ENCODE assay signal across 8 mouse cellular contexts in genomic region chr10:43722711-43723614, GRCm38 (mm10).
DNase-seq lines count a peak whose midpoint lies in the region; ATAC-seq and TF ChIP-seq lines count a peak whose summit lies in the region.

No protein-coding gene starts in this region.

- peak overlapping the region; percentile 36; the same call in 1 of the 2 replicates for H3K4me3 ChIP-seq in spleen, adult 2 months (ENCODE audit: extremely low read depth, insufficient read depth, insufficient read length)
- peak overlapping the region; percentile 42 for H3K4me3 ChIP-seq in intestine, embryonic 16.5 days (ENCODE audit: low read length)
- peak overlapping the region; percentile 57 for H3K4me3 ChIP-seq in lung, adult 2 months (replicated peaks; ENCODE audit: extremely low read depth, low read depth, low read length)
- H3K4me3 ChIP-seq in neural tube, embryonic 15.5 days (replicated peaks), result peak overlapping the region; percentile 38

- H3K36me3 ChIP-seq in spleen, adult 2 months (ENCODE audit: control insufficient read depth, insufficient read depth, low read length), result no peaks in the 10 kb centered on the region
- no peaks in the 10 kb centered on the region for H3K36me3 ChIP-seq in intestine, embryonic 16.5 days (ENCODE audit: control insufficient read depth, insufficient read depth, low read length)
- H3K36me3 ChIP-seq in neural tube, embryonic 15.5 days, result no peaks in the 10 kb centered on the region

- DNase-seq in spleen, adult 2 months (ENCODE audit: low read depth in 1 of 2, low spot score in 2 of 2), result no peak
- DNase-seq in spleen, postnatal 36 days (ENCODE audit: low spot score in 2 of 2), result no peak
- DNase-seq in fibroblast of lung, adult 2 months (ENCODE audit: low read depth), result peak; percentile 58
- no peak for DNase-seq in lung, adult 2 months
- no peak for DNase-seq in cerebellum, postnatal 4 days (ENCODE audit: low spot score in 2 of 2)
- no peak for DNase-seq in adrenal gland, postnatal 25 days

- peak; percentile 74 for ATAC-seq in intestine, embryonic 16.5 days
- ATAC-seq in neural tube, embryonic 15.5 days (ENCODE audit: low FRiP score), result peak; percentile 82

- H3K27ac ChIP-seq in spleen, adult 2 months (ENCODE audit: insufficient read depth, low read length), result no peak overlapping the region
- peak overlapping the region; percentile 59 for H3K27ac ChIP-seq in intestine, embryonic 16.5 days (ENCODE audit: low read length)
- H3K27ac ChIP-seq in neural tube, embryonic 15.5 days (replicated peaks), result peak overlapping the region; percentile 74

- peaks cover 8% of the 10 kb centered on the region; the same call in 1 of the 2 replicates for H3K4me1 ChIP-seq in spleen, adult 2 months (ENCODE audit: control insufficient read depth, insufficient read depth, insufficient read length)
- peaks cover 21% of the 10 kb centered on the region for H3K4me1 ChIP-seq in intestine, embryonic 16.5 days (ENCODE audit: control insufficient read depth, insufficient read depth, low read length)
- peaks cover 8% of the 10 kb centered on the region for H3K4me1 ChIP-seq in lung, adult 2 months (ENCODE audit: control insufficient read depth, insufficient read depth, low read length)
- H3K4me1 ChIP-seq in neural tube, embryonic 15.5 days, result peaks cover 24% of the 10 kb centered on the region

- H3K9ac ChIP-seq in intestine, embryonic 16.5 days (ENCODE audit: low read depth, low read length), result peak overlapping the region; percentile 68
- peak overlapping the region; percentile 37 for H3K9ac ChIP-seq in neural tube, embryonic 15.5 days (replicated peaks)

- TF ChIP-seq CTCF in spleen, adult 2 months (IDR thresholded peaks at IDR 0.05; ENCODE audit: extremely low read depth, insufficient read depth, insufficient read length, insufficient replicate concordance), result no peak
- TF ChIP-seq CTCF in lung, adult 2 months (IDR thresholded peaks at IDR 0.05; ENCODE audit: insufficient read depth, low read length), result no peak

- no peaks in the 10 kb centered on the region for H3K27me3 ChIP-seq in spleen, adult 2 months (ENCODE audit: control insufficient read depth, insufficient read depth, low read length)
- H3K27me3 ChIP-seq in intestine, embryonic 16.5 days (replicated peaks; ENCODE audit: control insufficient read depth, insufficient read depth, low read length), result no peaks in the 10 kb centered on the region
- H3K27me3 ChIP-seq in neural tube, embryonic 15.5 days (replicated peaks), result no peaks in the 10 kb centered on the region

- WGBS in spleen, adult 2 months, result 15% methylated on average over 23 of the region's 23 CpGs
- WGBS in intestine, embryonic 16.5 days, result 4% methylated on average over 23 of the region's 23 CpGs
- WGBS in lung, adult 2 months, result 4% methylated on average over 23 of the region's 23 CpGs
- 4% methylated on average over 23 of the region's 23 CpGs for WGBS in neural tube, embryonic 15.5 days

- TF ChIP-seq POLR2A in spleen, adult 2 months (IDR thresholded peaks at IDR 0.05; ENCODE audit: low read depth, low read length), result no peak
- no peak for TF ChIP-seq POLR2A in lung, adult 2 months (IDR thresholded peaks at IDR 0.05; ENCODE audit: borderline replicate concordance, extremely low read depth, low read depth, low read length)

- no peaks in the 10 kb centered on the region for H3K9me3 ChIP-seq in intestine, embryonic 16.5 days (ENCODE audit: control insufficient read depth, low read length)
- H3K9me3 ChIP-seq in neural tube, embryonic 15.5 days (replicated peaks), result no peaks in the 10 kb centered on the region

- peak overlapping the region; percentile 71 for H3K4me2 ChIP-seq in intestine, embryonic 16.5 days (ENCODE audit: low read depth, low read length)
- peak overlapping the region; percentile 83 for H3K4me2 ChIP-seq in neural tube, embryonic 15.5 days
